Mouse (Mus musculus): Measurements from ENCODE around the gene Rabgap1l. TPM values are rescaled to one million over a fixed set of nuclear protein-coding genes. Genes with fewer than 3 reads are reported as not detected.
A peak's percentile ranks its signal among the peaks of the same experiment; 100 is the strongest.

Rabgap1l gene
- polyA plus RNA-seq, 1 experiment, result 9.8 TPM

- DNase-seq (ENCODE audit: low read depth), result no peak
Observed at GRCm38 (mm10) chr1:160316239-160316638, 476.8 kb downstream of the Rabgap1l start.

GRCm38 (mm10) chr1:160312658-160313057 lies 480.4 kb downstream of the Rabgap1l start:
- no peak for DNase-seq (ENCODE audit: low read depth)

- no peak for DNase-seq (ENCODE audit: low read depth)
Observed at GRCm38 (mm10) chr1:160311861-160312260, 481.1 kb downstream of the Rabgap1l start.

GRCm38 (mm10) chr1:160309951-160310350 lies 483.1 kb downstream of the Rabgap1l start:
- no peak for DNase-seq (ENCODE audit: low read depth)

GRCm38 (mm10) chr1:160308996-160309395 lies 484.0 kb downstream of the Rabgap1l start:
- peak; percentile 46 for DNase-seq (ENCODE audit: low read depth)

- no peak for DNase-seq (ENCODE audit: low read depth)
Observed at GRCm38 (mm10) chr1:160308498-160308897, 484.5 kb downstream of the Rabgap1l start.

- DNase-seq (ENCODE audit: low read depth), result no peak
Observed at GRCm38 (mm10) chr1:160306866-160307616, 486.0 kb downstream of the Rabgap1l start.

GRCm38 (mm10) chr1:160306336-160306735 lies 486.7 kb downstream of the Rabgap1l start:
- DNase-seq (ENCODE audit: low read depth), result no peak

- no peak for DNase-seq (ENCODE audit: low read depth)
Observed at GRCm38 (mm10) chr1:160305826-160306225, 487.2 kb downstream of the Rabgap1l start.

- DNase-seq (ENCODE audit: low read depth), result no peak
Observed at GRCm38 (mm10) chr1:160304969-160305498, 488.0 kb downstream of the Rabgap1l start.

- no peak for DNase-seq (ENCODE audit: low read depth)
Observed at GRCm38 (mm10) chr1:160302268-160302667, 490.7 kb downstream of the Rabgap1l start.

GRCm38 (mm10) chr1:160301156-160301555 lies 491.9 kb downstream of the Rabgap1l start:
- DNase-seq (ENCODE audit: low read depth), result no peak

- no peak for DNase-seq (ENCODE audit: low read depth)
Observed at GRCm38 (mm10) chr1:160300704-160301103, 492.3 kb downstream of the Rabgap1l start.

GRCm38 (mm10) chr1:160299979-160300378 lies 493.0 kb downstream of the Rabgap1l start:
- no peak for DNase-seq (ENCODE audit: low read depth)

GRCm38 (mm10) chr1:160298893-160299292 lies 494.1 kb downstream of the Rabgap1l start:
- DNase-seq (ENCODE audit: low read depth), result no peak

GRCm38 (mm10) chr1:160297701-160298100 lies 495.3 kb downstream of the Rabgap1l start:
- DNase-seq (ENCODE audit: low read depth), result no peak

- no peak for DNase-seq (ENCODE audit: low read depth)
Observed at GRCm38 (mm10) chr1:160295323-160295722, 497.7 kb downstream of the Rabgap1l start.

- no peak for DNase-seq (ENCODE audit: low read depth)
Observed at GRCm38 (mm10) chr1:160293488-160293887, 499.5 kb downstream of the Rabgap1l start.

GRCm38 (mm10) chr1:160292058-160292457 lies 501.0 kb downstream of the Rabgap1l start:
- no peak for DNase-seq (ENCODE audit: low read depth)

- DNase-seq (ENCODE audit: low read depth), result no peak
Observed at GRCm38 (mm10) chr1:160290242-160290641, 502.8 kb downstream of the Rabgap1l start.

- DNase-seq (ENCODE audit: low read depth), result no peak
Observed at GRCm38 (mm10) chr1:160287058-160287645, 505.9 kb downstream of the Rabgap1l start.

- DNase-seq (ENCODE audit: low read depth), result no peak
Observed at GRCm38 (mm10) chr1:160286400-160287057, 506.5 kb downstream of the Rabgap1l start.

- no peak for DNase-seq (ENCODE audit: low read depth)
Observed at GRCm38 (mm10) chr1:160284241-160284640, 508.8 kb downstream of the Rabgap1l start.

Data from gonadal fat pad, adult 2 months (tissue).